In genomic region chr4:84469400-84469799, GRCm38 (mm10) we compare ENCODE assay signal across 23 mouse cellular contexts.
DNase-seq lines count a peak whose midpoint lies in the region; ATAC-seq and TF ChIP-seq lines count a peak whose summit lies in the region.
"Had no signal": no experiment of that assay in that cellular context is flagged by ENCODE, and none has a peak within 500 bp of the region (broad histone marks: within the 10 kb centered on the region; RNA-seq: fewer than 3 reads in every experiment).

No protein-coding gene starts in this region.

- in situ Hi-C loops in ES-E14 (cut with MboI; ENCODE audit: low sequenced_read_pairs in 2 of 2, unreplicated experiment in 2 of 2): no loop called here

- H3K27ac ChIP-seq in kidney, adult 2 months (ENCODE audit: insufficient read depth, low read depth, low read length): peak overlapping the region; percentile 99
- peak overlapping the region; percentile 46; the same call in 1 of the 2 replicates for H3K27ac ChIP-seq in lung, embryonic 14.5 days (ENCODE audit: low read depth)
- H3K27ac ChIP-seq in lung, embryonic 16.5 days (ENCODE audit: low read length): no peak overlapping the region
- H3K27ac ChIP-seq in ES-E14 (ENCODE audit: insufficient read depth, low read depth, low read length, poor library complexity, severe bottlenecking): no peak overlapping the region

- H3K36me3 ChIP-seq in kidney, adult 2 months (ENCODE audit: control insufficient read depth, insufficient read depth, low read length): no peaks in the 10 kb centered on the region
- no peaks in the 10 kb centered on the region for H3K36me3 ChIP-seq in lung, embryonic 14.5 days (ENCODE audit: insufficient read depth)
- no peaks in the 10 kb centered on the region for H3K36me3 ChIP-seq in lung, embryonic 16.5 days (ENCODE audit: control insufficient read depth, insufficient read depth, low read length)
- no peaks in the 10 kb centered on the region for H3K36me3 ChIP-seq in ES-E14 (ENCODE audit: control insufficient read depth, insufficient read depth, low read length, poor library complexity, severe bottlenecking)
- H3K36me3 ChIP-seq: G1E had no signal

- no peaks in the 10 kb centered on the region for H3K27me3 ChIP-seq in kidney, adult 2 months (replicated peaks; ENCODE audit: control insufficient read depth, insufficient read depth, low read length)
- no peaks in the 10 kb centered on the region for H3K27me3 ChIP-seq in lung, embryonic 14.5 days (ENCODE audit: insufficient read depth, low read length)
- no peaks in the 10 kb centered on the region for H3K27me3 ChIP-seq in lung, embryonic 16.5 days (ENCODE audit: control insufficient read depth, insufficient read depth, low read depth, low read length)
- H3K27me3 ChIP-seq: CH12.LX, Patski had no signal

- no peak overlapping the region for H3K9ac ChIP-seq in lung, embryonic 14.5 days
- H3K9ac ChIP-seq in lung, embryonic 16.5 days (ENCODE audit: low read length): no peak overlapping the region
- no peak overlapping the region for H3K9ac ChIP-seq in ES-E14 (ENCODE audit: insufficient read depth, low read depth, low read length, poor library complexity, severe bottlenecking)

- DNase-seq in kidney, adult 2 months: no peak
- no peak for DNase-seq in kidney, postnatal 10 days
- peak; percentile 58 for DNase-seq in lung, embryonic 14.5 days
- no peak for DNase-seq in lung, postnatal 25 days (ENCODE audit: low spot score)
- no peak for DNase-seq in lung, postnatal 36 days
- DNase-seq in ES-E14 (ENCODE audit: low read depth, low spot score): no peak
- no peak for DNase-seq in testis, postnatal 10 days (ENCODE audit: low spot score)
- DNase-seq: adrenal gland, adult 2 months; adrenal gland, adult 8-10 months; adrenal gland, postnatal 10 days; adrenal gland, postnatal 14 days; adrenal gland, postnatal 25 days; adrenal gland, postnatal 36 days; B cell, adult 2 months; cerebellum, adult 11 months; cerebellum, adult 11-12 months; cerebellum, adult 18-20 months had no signal

- TF ChIP-seq CTCF in kidney, adult 2 months (conservative IDR thresholded peaks at IDR 0.05; ENCODE audit: insufficient read depth, insufficient read length, low read depth, low read length): no peak
- TF ChIP-seq CTCF in lung, embryonic 14.5 days (IDR thresholded peaks at IDR 0.05; ENCODE audit: low read depth): no peak

- no peak for TF ChIP-seq POLR2A in kidney, adult 2 months (IDR thresholded peaks at IDR 0.05; ENCODE audit: low read depth, low read length)

- no peaks in the 10 kb centered on the region for H3K9me3 ChIP-seq in lung, embryonic 14.5 days (ENCODE audit: low read depth, low read length)
- no peaks in the 10 kb centered on the region for H3K9me3 ChIP-seq in lung, embryonic 16.5 days (ENCODE audit: control insufficient read depth, low read length)
- no peaks in the 10 kb centered on the region for H3K9me3 ChIP-seq in ES-E14 (ENCODE audit: control insufficient read depth, insufficient read depth, low read depth, low read length)

- no peak overlapping the region for H3K4me2 ChIP-seq in lung, embryonic 14.5 days
- H3K4me2 ChIP-seq in lung, embryonic 16.5 days (ENCODE audit: low read depth, low read length): no peak overlapping the region

- H3K4me3 ChIP-seq in kidney, adult 2 months (ENCODE audit: insufficient read depth, low read depth, low read length): no peak overlapping the region
- no peak overlapping the region for H3K4me3 ChIP-seq in lung, embryonic 14.5 days (ENCODE audit: low read depth, low read length)
- no peak overlapping the region for H3K4me3 ChIP-seq in lung, embryonic 16.5 days (ENCODE audit: low read length)
- H3K4me3 ChIP-seq in ES-E14 (ENCODE audit: insufficient read depth in 1 of 2, low read depth in 1 of 2, low read length in 2 of 2, poor library complexity in 1 of 2, severe bottlenecking in 1 of 2): no peak overlapping the region

- ATAC-seq in lung, embryonic 14.5 days (ENCODE audit: insufficient read depth): no peak
- ATAC-seq in lung, embryonic 16.5 days (ENCODE audit: low read depth): peak; percentile 65
- ATAC-seq: activated CD4-positive, CD25-positive, alpha-beta regulatory T cell, adult 4 months; CD4-positive, CD25-positive, alpha-beta regulatory T cell, adult 4 months; Patski had no signal

- 87% methylated on average over 4 of the region's 4 CpGs for WGBS in kidney, adult 2 months
- WGBS in lung, embryonic 14.5 days: 38% methylated on average over 4 of the region's 4 CpGs
- WGBS in lung, embryonic 16.5 days: 41% methylated on average over 4 of the region's 4 CpGs

- peaks cover 12% of the 10 kb centered on the region; the same call in 1 of the 2 replicates for H3K4me1 ChIP-seq in kidney, adult 2 months (ENCODE audit: control insufficient read depth, insufficient read depth, low read length)
- H3K4me1 ChIP-seq in lung, embryonic 14.5 days (ENCODE audit: insufficient read depth): no peaks in the 10 kb centered on the region
- H3K4me1 ChIP-seq in lung, embryonic 16.5 days (replicated peaks; ENCODE audit: control insufficient read depth, insufficient read depth, low read length): no peaks in the 10 kb centered on the region
- H3K4me1 ChIP-seq in ES-E14 (ENCODE audit: control insufficient read depth in 2 of 2, insufficient read depth in 2 of 2, low read length in 2 of 2, poor library complexity in 1 of 2): no peaks in the 10 kb centered on the region

TF ChIP-seq in ES-E14, 5 proteins besides CTCF, POLR2A, EP300 and RAD21:
- TF ChIP-seq HCFC1 (IDR thresholded peaks at IDR 0.05; ENCODE audit: borderline replicate concordance, insufficient read depth, low read length): no peak
- peak; percentile 74 for TF ChIP-seq MAFK (IDR thresholded peaks at IDR 0.05; ENCODE audit: insufficient read depth, low read depth, low read length)
- TF ChIP-seq ZC3H11A (IDR thresholded peaks at IDR 0.05; ENCODE audit: borderline replicate concordance, low read depth, low read length): no peak

Comparison
In these comparisons a context has a peak if more than half of its experiments do, and no peak if none do; other contexts are left out.
1. H3K27ac ChIP-seq: peak in kidney, adult 2 months (single experiment) and lung, embryonic 14.5 days (single experiment); none in lung, embryonic 16.5 days (single experiment) and ES-E14 (single experiment).